Mouse (Mus musculus) v-Abl transformed pro-B cells (cell line): ENCODE results near the gene Maff.

Source experiments
- in situ Hi-C, 2 experiments: fragments of 400-800 bp; cut with MboI; formaldehyde crosslinking; loops; one replicate each; pipeline ENCODE4 v1.15.1; 2025; ENCODE audit not compliant: unreplicated experiment in 2 of 2

The Maff gene

DNA sequence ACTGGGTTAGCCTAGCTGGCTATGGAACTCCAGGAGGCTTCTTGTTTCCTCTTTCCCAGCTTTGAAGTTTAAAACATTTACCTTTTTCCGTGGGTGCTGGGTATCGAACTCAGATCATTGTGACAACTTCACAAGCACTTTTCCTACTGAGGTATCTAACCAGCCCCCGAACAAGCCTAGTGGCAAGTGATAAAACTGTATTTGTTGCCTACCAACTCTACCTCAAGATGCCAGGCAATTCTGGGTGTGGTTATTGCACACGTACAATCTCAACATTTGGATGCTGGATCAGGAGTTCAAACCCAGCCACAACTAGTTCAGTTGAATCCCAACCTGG, 17.5 kb upstream of the Maff start:
- in situ Hi-C loops, result loop anchor here (10.0 to 25.0 kb wide), 2 partner anchors 54 to 442 kb away; partner anchors contain the start of genes Gga1 (in 1 of the 2), Gm49510 (in 1 of the 2) and Sh3bp1 (in 1 of the 2)

GRCm38 (mm10) chr15:79329346-79329978, 17.0 kb upstream of the Maff start:
- in situ Hi-C loops, result loop anchor here (10.0 to 25.0 kb wide), 2 partner anchors 55 to 442 kb away; partner anchors contain the start of genes Gga1 (in 1 of the 2), Gm49510 (in 1 of the 2) and Sh3bp1 (in 1 of the 2)

- in situ Hi-C loops, result loop anchor here (10.0 to 25.0 kb wide), 2 partner anchors 55 to 443 kb away; partner anchors contain the start of genes Gga1 (in 1 of the 2), Gm49510 (in 1 of the 2) and Sh3bp1 (in 1 of the 2)
These were observed 16.4 kb upstream of the Maff start for GRCm38 (mm10) chr15:79329979-79330363.

DNA sequence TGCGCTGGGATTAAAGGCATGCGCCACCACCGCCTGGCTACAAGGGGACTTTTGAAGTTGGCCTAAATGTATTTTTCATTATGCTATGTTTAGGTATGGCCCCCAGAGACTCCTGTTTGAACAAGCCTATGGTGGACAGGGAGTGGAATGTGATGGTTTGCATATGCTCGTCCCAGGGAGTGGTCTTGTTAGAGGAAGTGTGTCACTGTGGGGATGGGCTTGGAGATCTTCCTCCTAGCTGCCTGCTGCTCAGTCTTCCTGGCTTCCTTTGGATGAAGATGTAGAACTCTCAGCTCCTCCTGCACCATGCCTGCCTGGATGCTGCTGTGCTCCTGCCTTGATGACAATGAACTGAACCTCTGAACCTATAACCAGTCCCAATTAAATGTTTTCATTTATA, 15.9 kb upstream of the Maff start:
- in situ Hi-C loops, result loop anchor here in 1 of 2 experiments (25.0 kb wide), 1 partner anchor 443 kb away; the partner anchor contains the start of genes Gga1, Gm49510 and Sh3bp1

- in situ Hi-C loops, result loop anchor here in 1 of 2 experiments (25.0 kb wide), 1 partner anchor 446 kb away; the partner anchor contains the start of genes Gga1, Gm49510 and Sh3bp1
These were observed 13.0 kb upstream of the Maff start for GRCm38 (mm10) chr15:79333409-79333808.

- in situ Hi-C loops, result loop anchor here in 1 of 2 experiments (25.0 kb wide), 1 partner anchor 448 kb away; the partner anchor contains the start of genes Gga1, Gm49510 and Sh3bp1
These were observed 11.3 kb upstream of the Maff start for GRCm38 (mm10) chr15:79335061-79335655.

DNA sequence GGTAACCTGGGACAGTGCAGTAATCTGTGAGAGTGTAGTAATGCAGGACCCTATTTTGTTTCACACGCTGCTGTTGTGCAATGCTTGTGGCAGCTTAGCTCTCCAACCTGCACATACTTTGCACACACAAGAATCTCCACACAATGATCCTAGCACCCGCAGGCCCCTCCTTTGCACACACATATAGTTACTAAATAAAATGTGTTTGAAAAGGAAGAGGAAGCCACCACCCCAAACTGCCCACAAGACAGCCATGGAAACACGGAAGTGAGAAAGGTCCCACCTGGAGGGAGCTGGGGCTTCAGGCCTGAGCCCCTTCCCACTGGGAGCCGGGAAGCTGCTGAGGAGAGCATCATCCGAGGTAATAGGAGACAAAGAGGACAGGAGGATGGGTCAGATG, 7.4 kb upstream of the Maff start:
- in situ Hi-C loops, result loop anchor here in 1 of 2 experiments (25.0 kb wide), 1 partner anchor 452 kb away; the partner anchor contains the start of genes Gga1, Gm49510 and Sh3bp1

DNA sequence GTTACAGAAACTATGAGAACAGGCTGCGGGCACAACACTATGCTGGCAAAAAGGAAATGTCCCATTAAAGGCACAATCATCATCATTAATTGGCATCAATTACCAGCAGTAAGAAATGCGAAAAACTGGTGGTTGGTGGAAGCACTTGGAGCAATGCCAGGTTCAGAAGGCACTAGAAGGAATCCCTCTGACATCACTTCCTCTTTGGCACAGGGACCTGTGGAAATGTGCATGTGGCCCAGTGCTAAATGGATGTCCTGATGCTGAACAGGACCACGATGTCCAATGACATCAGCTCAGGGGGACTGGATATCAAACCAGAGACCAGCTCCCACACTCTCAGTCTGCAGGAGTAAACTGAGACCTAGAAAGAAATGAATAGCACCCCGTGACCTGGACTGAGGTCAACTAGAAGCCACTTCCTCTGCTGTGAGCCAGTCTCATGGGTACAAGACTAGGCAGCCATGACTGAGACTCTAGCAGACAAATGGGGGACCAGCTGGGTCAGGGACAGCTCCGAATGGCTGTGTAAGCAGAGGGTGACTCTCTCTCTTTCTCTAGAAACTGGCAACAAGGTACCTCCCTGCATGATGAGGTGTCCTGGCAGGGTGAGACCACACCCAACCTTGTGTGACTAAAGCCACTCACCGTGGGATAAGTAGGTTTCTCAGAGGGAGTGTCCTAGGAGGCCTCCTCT, 3.6 kb upstream of the Maff start:
- in situ Hi-C loops, result loop anchor here in 1 of 2 experiments (25.0 kb wide), 1 partner anchor 455 kb away; the partner anchor contains the start of genes Gga1, Gm49510 and Sh3bp1

GRCm38 (mm10) chr15:79344627-79345026, 1.8 kb upstream of the Maff start:
- in situ Hi-C loops, result loop anchor here in 1 of 2 experiments (25.0 kb wide), 1 partner anchor 457 kb away; the partner anchor contains the start of genes Gga1, Gm49510 and Sh3bp1

- in situ Hi-C loops, result loop anchor here in 1 of 2 experiments (25.0 kb wide), 1 partner anchor 460 kb away; the partner anchor contains the start of genes Gga1, Gm49510 and Sh3bp1
These were observed 884 bp downstream of the Maff start for GRCm38 (mm10) chr15:79347165-79347844.

DNA sequence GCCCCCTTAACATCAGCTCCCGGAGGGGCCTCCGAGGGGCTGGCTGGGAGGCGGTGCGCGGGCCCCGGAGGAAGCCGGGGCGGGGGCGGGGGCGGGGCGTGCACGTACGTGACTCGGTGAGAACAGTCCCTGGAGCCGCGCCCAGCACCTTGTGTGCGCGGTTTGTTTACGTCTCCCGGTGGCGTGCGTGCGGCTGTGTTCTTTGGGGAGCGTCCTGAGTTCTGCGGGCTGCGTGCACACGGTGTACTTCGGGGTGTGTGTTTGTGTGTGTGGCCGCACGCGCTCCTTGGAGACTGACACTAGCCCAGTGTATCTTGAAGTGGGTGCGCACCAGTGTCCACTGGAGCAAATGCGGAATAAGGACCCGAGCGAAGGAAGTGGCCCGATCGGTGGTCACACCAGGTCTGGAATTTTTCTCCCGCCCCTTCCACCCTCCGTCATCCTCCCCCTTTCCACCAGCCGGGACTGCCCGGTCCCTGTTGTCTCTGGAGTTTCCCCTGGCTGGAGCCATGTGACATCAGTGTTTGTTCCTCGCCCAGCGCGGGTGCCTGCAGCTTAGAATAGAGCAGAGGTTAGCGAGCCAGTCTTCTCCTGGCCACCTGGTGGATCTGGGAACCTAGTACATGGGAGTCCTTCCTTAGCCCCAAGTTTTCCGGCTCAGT, 1.6 kb downstream of the Maff start:
- in situ Hi-C loops, result loop anchor here in 1 of 2 experiments (25.0 kb wide), 1 partner anchor 461 kb away; the partner anchor contains the start of genes Gga1, Gm49510 and Sh3bp1

DNA sequence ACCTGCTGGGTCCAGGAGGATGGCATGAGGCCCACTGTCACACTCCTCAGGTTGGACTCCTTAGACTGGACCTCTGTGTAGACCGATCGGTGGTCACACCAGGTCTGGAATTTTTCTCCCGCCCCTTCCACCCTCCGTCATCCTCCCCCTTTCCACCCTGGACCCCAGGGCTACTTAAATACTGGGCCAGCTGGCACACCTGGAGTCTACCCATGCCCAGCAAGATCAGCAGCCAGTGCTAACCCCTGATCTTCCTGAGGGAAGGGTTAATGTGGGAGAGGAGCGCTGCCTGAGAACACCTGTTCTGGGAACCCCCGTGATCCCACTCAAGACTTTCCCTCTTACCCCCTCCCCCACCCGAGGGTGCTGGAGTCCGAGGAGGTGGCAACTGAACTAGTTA, 2.2 kb downstream of the Maff start:
- in situ Hi-C loops, result loop anchor here in 1 of 2 experiments (25.0 kb wide), 1 partner anchor 461 kb away; the partner anchor contains the start of genes Gga1, Gm49510 and Sh3bp1

DNA sequence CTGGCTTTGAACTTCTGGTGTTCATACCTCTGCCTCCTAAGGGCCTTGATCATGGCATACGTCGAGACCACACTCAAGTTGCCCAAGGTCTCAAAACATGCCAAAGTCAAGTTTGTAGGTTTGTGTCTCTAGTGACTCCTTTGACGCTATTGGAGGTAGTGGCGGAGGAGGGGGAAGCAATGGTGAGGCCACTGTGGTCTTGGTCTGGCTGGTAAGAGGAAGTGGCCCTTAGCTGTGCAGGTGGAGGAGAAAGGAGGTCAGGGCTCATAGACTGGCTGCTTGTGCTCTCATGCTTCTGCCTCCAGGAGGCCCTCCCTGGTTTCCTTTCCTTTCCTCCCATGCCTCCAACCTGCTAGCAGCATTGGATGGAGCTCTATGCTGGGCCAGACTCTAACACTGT, 4.4 kb downstream of the Maff start:
- in situ Hi-C loops, result no loop called here

DNA sequence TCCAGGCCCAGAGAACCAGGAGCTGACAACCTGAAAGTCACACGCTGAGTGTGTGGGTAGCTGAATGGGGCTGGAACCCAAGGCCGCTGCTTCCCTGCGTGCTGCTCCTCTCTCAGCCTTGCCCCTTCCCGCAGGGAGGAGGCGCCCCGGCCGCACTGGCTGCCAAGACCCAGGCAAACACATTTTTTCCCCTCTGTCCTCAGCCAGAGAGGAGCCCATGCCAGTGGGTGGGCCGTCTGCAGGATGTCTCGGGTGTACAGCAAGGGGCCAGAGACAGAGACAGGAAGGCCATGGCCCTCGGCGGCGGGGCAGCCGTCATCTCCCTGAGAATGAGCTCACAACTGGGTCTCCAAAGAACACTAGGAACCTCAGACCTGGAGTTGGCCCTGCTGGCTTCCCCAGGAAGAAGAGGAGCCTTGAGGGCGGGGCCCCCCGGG, 4.9 kb downstream of the Maff start:
- in situ Hi-C loops, result no loop called here

DNA sequence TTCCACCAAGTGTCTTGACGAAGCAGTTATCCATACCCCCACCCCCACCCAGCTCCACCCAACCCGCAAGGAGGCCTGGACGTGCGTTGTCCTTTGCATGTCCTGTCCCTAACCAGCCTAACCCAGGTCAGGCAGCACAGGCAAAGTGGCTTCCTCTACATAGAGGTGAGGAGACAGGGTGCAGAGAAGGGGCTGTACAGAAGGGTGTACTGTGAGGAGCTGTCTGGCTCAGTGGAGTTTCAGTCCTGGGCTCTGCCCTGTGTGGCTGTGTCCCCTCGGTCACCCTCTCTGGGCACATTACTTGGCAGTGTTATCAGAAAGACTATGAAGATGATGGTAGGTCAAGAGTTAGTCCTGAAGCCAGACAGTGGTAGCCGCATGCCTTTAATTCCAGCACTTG, 6.1 kb downstream of the Maff start:
- in situ Hi-C loops, result no loop called here

GRCm38 (mm10) chr15:79353690-79354305, 7.4 kb downstream of the Maff start:
- in situ Hi-C loops, result no loop called here

DNA sequence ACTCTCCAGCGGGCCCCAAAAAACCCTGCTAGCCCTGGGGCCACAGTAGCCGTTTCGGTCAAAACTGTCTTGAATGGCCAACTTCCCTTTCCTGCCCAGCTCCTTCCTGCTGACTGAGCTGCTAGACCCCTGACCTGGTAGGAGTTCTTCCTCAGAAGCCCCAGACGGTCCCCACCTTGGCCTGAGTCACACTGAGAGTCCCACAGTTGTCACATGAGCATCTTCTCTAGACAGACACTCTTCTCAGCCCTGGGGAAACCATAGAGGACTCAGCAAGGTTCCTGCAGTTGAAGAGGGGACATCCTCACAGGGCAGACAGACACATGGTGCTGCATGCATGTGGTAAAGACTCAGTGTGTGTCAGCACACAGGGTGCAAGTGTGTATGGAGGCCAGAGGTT, 8.2 kb downstream of the Maff start:
- in situ Hi-C loops, result no loop called here

GRCm38 (mm10) chr15:79356481-79356880, 10.1 kb downstream of the Maff start:
- in situ Hi-C loops, result no loop called here
